Mouse (Mus musculus) bone marrow, adult 2 months (tissue): ENCODE measurements around the gene Ubap1.

Experiments used
- CTCF ChIP-seq: fragments of 200-500 bp; IDR thresholded peaks from 2 replicates; pipeline ENCODE4 v1.5.1; 2011; ENCODE audit warnings: low read length, control low read depth; ENCODE audit not compliant: control insufficient read depth, insufficient read depth
- POLR2A ChIP-seq: fragments of 200-500 bp; IDR thresholded peaks from 2 replicates; pipeline ENCODE4 v1.6.1; 2011; ENCODE audit warnings: low read depth, mild to moderate bottlenecking, control low read depth, low read length, borderline replicate concordance; ENCODE audit not compliant: control insufficient read depth

DNA sequence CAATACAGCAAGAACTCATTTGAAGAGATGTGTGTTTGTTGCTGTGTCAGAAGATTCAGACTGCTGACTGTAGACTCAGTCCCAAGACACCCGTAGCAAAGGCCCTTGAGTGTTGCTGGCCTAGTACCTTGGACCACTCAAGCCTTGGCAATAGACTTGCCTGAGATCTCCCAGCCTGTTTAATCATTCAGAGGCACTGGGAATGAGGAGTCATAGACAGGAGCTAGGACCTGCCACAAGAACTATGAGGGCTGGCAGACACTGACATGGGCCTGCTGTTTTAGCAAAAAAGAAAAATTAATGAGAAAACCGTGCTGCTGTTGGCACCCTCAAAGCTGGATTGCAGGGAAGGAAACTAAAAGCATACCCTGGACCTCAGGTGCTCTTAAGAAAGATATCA lies 42.2 kb downstream of the Ubap1 start:
- TF ChIP-seq POLR2A (no peak), CTCF (no peak)
